Mouse (Mus musculus): Measurements from ENCODE around the gene Eno3.

GRCm38 (mm10) chr11:70700613-70701012 is 43.6 kb downstream of the Eno3 start:
- TF ChIP-seq CTCF (IDR thresholded peaks at IDR 0.05; ENCODE audit: insufficient read depth, low read length) = no peak
- TF ChIP-seq POLR2A (IDR thresholded peaks at IDR 0.05; ENCODE audit: borderline replicate concordance, extremely low read depth, low read depth, low read length) = no peak; the same call in 1 of the 2 replicates
